Mouse (Mus musculus) layer of hippocampus, adult 9-11 months (tissue): ENCODE data around the gene Pex12.
A peak's percentile ranks its signal among the peaks of the same experiment; 100 is the strongest.
"Not testable (repeated sequence)": the region's sequence is repeated elsewhere in the genome, so short reads cannot be mapped to it uniquely, and the experiment has no call there.

Experiments used
- DNase-seq: peaks from one replicate; pipeline ENCODE4 v3.0.0; 2022

Gene Pex12

GRCm38 (mm10) chr11:83302526-83303251, at the start of gene Pex12:
TSS of gene Pex12 (minus strand) at chr11:83302586.
- DNase-seq: peak; percentile 94

GRCm38 (mm10) chr11:83341716-83342245, 39.4 kb upstream of the Pex12 start:
- no peak for DNase-seq

GRCm38 (mm10) chr11:83339705-83340104, 37.3 kb upstream of the Pex12 start:
- no peak for DNase-seq

- peak; percentile 54 for DNase-seq
Observed at GRCm38 (mm10) chr11:83335826-83336225, 33.4 kb upstream of the Pex12 start.

- peak; percentile 45 for DNase-seq
Observed at GRCm38 (mm10) chr11:83327427-83327826, 25.0 kb upstream of the Pex12 start.

GRCm38 (mm10) chr11:83326692-83327091, 24.3 kb upstream of the Pex12 start:
- DNase-seq: not testable (repeated sequence)

- DNase-seq: no peak
Observed at GRCm38 (mm10) chr11:83319048-83319447, 16.7 kb upstream of the Pex12 start.

- DNase-seq: peak; percentile 78
Observed at GRCm38 (mm10) chr11:83312471-83312870, 10.1 kb upstream of the Pex12 start.

GRCm38 (mm10) chr11:83306700-83307253, 4.4 kb upstream of the Pex12 start:
- no peak for DNase-seq

GRCm38 (mm10) chr11:83304485-83304884, 2.1 kb upstream of the Pex12 start:
- no peak for DNase-seq

- no peak for DNase-seq
Observed at GRCm38 (mm10) chr11:83303751-83304150, 1.4 kb upstream of the Pex12 start.

- no peak for DNase-seq
Observed at GRCm38 (mm10) chr11:83302124-83302523, 262 bp downstream of the Pex12 start.

- no peak for DNase-seq
Observed at GRCm38 (mm10) chr11:83301431-83301831, 955 bp downstream of the Pex12 start.

- DNase-seq: no peak
Observed at GRCm38 (mm10) chr11:83299724-83300123, 2.7 kb downstream of the Pex12 start.

GRCm38 (mm10) chr11:83298225-83299195, 3.9 kb downstream of the Pex12 start, which contains the start of gene Ap2b1:
TSS of gene Ap2b1 (plus strand) at chr11:83299024.
- peak; percentile 96 for DNase-seq

GRCm38 (mm10) chr11:83297816-83298215, 4.6 kb downstream of the Pex12 start:
- no peak for DNase-seq

GRCm38 (mm10) chr11:83294133-83294532, 8.3 kb downstream of the Pex12 start:
- no peak for DNase-seq

- no peak for DNase-seq
Observed at GRCm38 (mm10) chr11:83293182-83293581, 9.2 kb downstream of the Pex12 start.

- DNase-seq: no peak
Observed at GRCm38 (mm10) chr11:83292251-83292587, 10.2 kb downstream of the Pex12 start.

GRCm38 (mm10) chr11:83291375-83292250, 10.8 kb downstream of the Pex12 start:
- peak; percentile 98 for DNase-seq

GRCm38 (mm10) chr11:83289633-83290032, 12.8 kb downstream of the Pex12 start:
- DNase-seq: no peak

GRCm38 (mm10) chr11:83289036-83289435, 13.3 kb downstream of the Pex12 start:
- DNase-seq: no peak
